1 mouse cellular context compared by ENCODE assay signal in genomic region chr17:31927895-31928626, GRCm38 (mm10).
A peak's percentile ranks its signal among the peaks of the same experiment; 100 is the strongest.
TF ChIP-seq lines count a peak whose summit lies in the region.

No protein-coding gene starts in this region.

TF ChIP-seq in CH12.LX, 34 proteins besides CTCF, POLR2A, EP300 and RAD21 (continued from another document):
- TF ChIP-seq CHD2 (IDR thresholded peaks at IDR 0.05; ENCODE audit: low read length) (peak; percentile 76; the same call in 1 of the 2 replicates), GABPA (IDR thresholded peaks at IDR 0.05; ENCODE audit: insufficient replicate concordance, low read depth, low read length) (no peak), TCF12 (IDR thresholded peaks at IDR 0.05; ENCODE audit: low read depth, low read length) (peak; percentile 96), NRF1 (IDR thresholded peaks at IDR 0.05; ENCODE audit: low read depth, low read length) (no peak)
